Mouse (Mus musculus): ENCODE results near the gene Zfp672.

DNA sequence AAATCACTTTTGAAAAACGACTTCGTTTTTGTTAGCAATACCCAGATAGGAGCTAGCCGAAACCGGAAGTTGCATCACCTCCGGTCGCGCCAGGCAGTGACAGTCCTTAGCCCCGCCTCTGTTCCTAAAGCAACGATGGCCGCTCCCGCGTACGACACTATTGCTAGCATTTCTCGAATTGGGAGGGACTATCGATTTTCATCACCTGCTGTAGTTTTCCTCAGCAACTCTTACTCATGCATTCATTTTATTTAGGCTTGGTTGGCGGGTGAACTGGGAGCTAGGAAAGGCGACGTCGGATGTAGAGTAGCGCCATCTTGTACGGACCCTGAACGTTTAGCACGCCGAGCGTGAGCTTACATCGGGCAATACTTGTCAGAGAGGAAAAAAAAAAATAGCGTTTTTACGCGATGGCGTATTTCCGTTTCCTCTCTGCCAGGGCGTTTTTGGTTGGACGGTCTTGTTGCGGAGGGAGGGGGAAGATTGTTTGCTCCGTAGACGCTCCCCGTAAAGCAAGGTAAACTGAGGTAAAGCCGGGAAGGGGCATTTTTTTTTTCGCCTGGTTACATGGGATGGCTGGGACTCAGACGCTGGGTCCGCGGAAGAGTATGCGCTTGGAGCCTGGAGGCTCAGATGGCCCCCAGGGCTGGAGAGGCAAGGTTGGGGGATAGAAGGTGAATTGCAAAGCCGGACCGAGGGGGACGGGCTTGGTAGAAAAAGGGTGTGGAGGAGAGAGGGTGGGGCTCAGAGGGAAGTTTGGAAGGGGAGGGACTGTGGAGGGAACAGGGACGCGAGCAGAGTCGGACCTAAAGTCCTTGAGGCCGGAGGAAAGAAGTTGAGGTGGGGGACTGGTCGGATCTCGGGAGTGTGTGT is at the start of gene Zfp672, which contains the start of gene Sh3bp5l:
- no peak for TF ChIP-seq CTCF (IDR thresholded peaks at IDR 0.05; ENCODE audit: borderline replicate concordance, insufficient read depth, low read length)
- peak; percentile 45; the same call in 1 of the 2 replicates for TF ChIP-seq POLR2A (IDR thresholded peaks at IDR 0.05; ENCODE audit: low read depth, low read length)

All from embryonic fibroblast, embryonic 13.5 days (primary cell).